Mouse (Mus musculus) stomach, postnatal 0 days (tissue): ENCODE measurements at regions not wholly inside any gene's neighbourhood (a gene's known extent, or its start where the extent isn't known, plus 50 kb on each side); places are given as distances from the start of the nearest gene placed in this dataset.

Source experiments
- ATAC-seq: fragments of 200-750 bp; cut with Nextera tagmentation; 2 replicates; pipeline ENCODE4 v1.8.0; 2017; ENCODE audit not compliant: low FRiP score, low TSS enrichment
- DNase-seq: peaks from one replicate; pipeline ENCODE4 v3.0.0-alpha.2; 2016; ENCODE audit warnings: low spot score
- H3K27ac ChIP-seq: fragments of 300-500 bp; sonication (generic); replicated peaks from 2 replicates; pipeline ENCODE4 v1.5.1; 2014; ENCODE audit warnings: mild to moderate bottlenecking, control low read depth
- H3K27me3 ChIP-seq: fragments of 300-500 bp; sonication (generic); 2 replicates; pipeline ENCODE4 v1.6.1; 2014; ENCODE audit warnings: low read length; ENCODE audit not compliant: control insufficient read depth, insufficient read depth
- H3K36me3 ChIP-seq: fragments of 300-500 bp; sonication (generic); 2 replicates; pipeline ENCODE4 v1.6.1; 2014; ENCODE audit warnings: low read length, mixed read lengths; ENCODE audit not compliant: control insufficient read depth, insufficient read depth
- H3K4me1 ChIP-seq: fragments of 300-500 bp; sonication (generic); replicated peaks from 2 replicates; pipeline ENCODE4 v1.6.1; 2014; ENCODE audit warnings: antibody characterized with exemption; ENCODE audit not compliant: control insufficient read depth, insufficient read depth
- H3K4me2 ChIP-seq: fragments of 300-500 bp; sonication (generic); replicated peaks from 2 replicates; pipeline ENCODE4 v1.6.1; 2014; ENCODE audit warnings: low read depth, mild to moderate bottlenecking, control low read depth, moderate library complexity
- H3K4me3 ChIP-seq: fragments of 300-500 bp; sonication (generic); 2 replicates; pipeline ENCODE4 v1.5.1; 2014; ENCODE audit warnings: low read depth, low read length, control low read depth
- H3K9ac ChIP-seq: fragments of 300-500 bp; sonication (generic); 2 replicates; pipeline ENCODE4 v1.6.1; 2014; ENCODE audit warnings: mild to moderate bottlenecking, low read length, control low read depth, mixed read lengths
- H3K9me3 ChIP-seq: fragments of 300-500 bp; sonication (generic); 2 replicates; pipeline ENCODE4 v1.6.1; 2016; ENCODE audit warnings: low read length; ENCODE audit not compliant: control insufficient read depth
- CTCF ChIP-seq: IDR thresholded peaks from 2 replicates; pipeline ENCODE4 v1.5.1; 2016; ENCODE audit warnings: antibody characterized with exemption, low read depth, mild to moderate bottlenecking, moderate library complexity
- EP300 ChIP-seq: optimal IDR thresholded peaks from 2 replicates; pipeline ENCODE3; 2016; ENCODE audit warnings: antibody characterized with exemption
- WGBS: fragments of 180-500 bp; shearing (Covaris S2); extraction: QIAGEN DNeasy Blood & Tissue Kit; methylation state at CpG from one replicate; pipeline ENCODE4 v1.1.7; 2014; 5-methylcytosine and 5-hydroxymethylcytosine counted together

DNA sequence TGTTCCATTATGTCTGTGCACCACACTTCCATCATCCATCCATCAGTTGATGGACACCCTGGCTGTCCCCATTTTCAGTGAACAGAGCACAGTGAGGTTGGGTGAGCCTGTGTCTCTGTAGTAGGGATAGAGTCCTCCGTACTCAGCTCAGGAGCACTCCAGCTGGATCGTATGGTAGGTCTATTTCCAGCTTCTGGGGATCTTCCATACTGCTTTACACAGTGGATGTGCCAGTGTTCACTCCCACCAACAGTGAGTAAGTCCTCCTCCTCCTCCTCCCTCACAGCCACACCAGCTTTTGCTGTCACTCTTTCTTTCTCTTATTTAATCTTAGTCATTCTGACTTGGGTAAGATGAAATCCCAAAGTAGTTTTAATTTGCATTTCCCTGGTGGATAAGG is 310.4 kb downstream of the Etnk1 start:
- 90% methylated on average over 2 of the region's 2 CpGs for WGBS
- DNase-seq (no peak), ATAC-seq (no peak)
- no peaks in the 10 kb centered on the region for H3K4me1 ChIP-seq
- no peaks in the 10 kb centered on the region for H3K36me3 ChIP-seq
- no peaks in the 10 kb centered on the region for H3K27me3 ChIP-seq
- no peak overlapping the region for H3K4me3 ChIP-seq
- no peaks in the 10 kb centered on the region for H3K9me3 ChIP-seq
- TF ChIP-seq CTCF, result no peak
- no peak for TF ChIP-seq EP300
- H3K9ac ChIP-seq, result no peak overlapping the region
- H3K27ac ChIP-seq, result no peak overlapping the region
- H3K4me2 ChIP-seq, result no peak overlapping the region

DNA sequence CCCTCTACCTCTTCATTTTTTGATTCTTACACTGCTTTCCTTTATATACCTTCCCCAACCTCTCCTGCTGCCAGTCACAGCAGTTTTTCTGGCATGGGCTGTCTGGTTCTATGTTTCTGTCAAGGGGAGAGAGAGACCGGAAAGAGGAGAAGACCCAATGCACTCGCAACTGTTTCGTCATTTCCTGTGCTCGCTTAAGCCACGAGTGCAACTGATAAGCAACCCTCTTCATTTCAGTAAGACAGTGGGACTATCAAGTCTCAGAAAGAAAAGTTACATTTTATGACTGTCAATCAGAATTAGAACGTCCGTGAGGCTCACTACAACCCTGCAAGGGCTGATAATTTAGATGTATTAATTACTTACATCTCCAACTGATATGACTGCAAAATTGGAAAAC is 312.2 kb downstream of the Etnk1 start:
- DNase-seq (no peak), ATAC-seq (no peak)
- Histone ChIP-seq H3K36me3 (no peaks in the 10 kb centered on the region), H3K4me2 (no peak overlapping the region), H3K4me1 (no peaks in the 10 kb centered on the region), H3K9me3 (no peaks in the 10 kb centered on the region), H3K27me3 (no peaks in the 10 kb centered on the region), H3K27ac (no peak overlapping the region), H3K4me3 (no peak overlapping the region), H3K9ac (no peak overlapping the region)
- WGBS, result 45% methylated on average over 7 of the region's 7 CpGs
- TF ChIP-seq EP300 (no peak), CTCF (no peak)

- Histone ChIP-seq H3K9ac (no peak overlapping the region), H3K4me3 (no peak overlapping the region), H3K9me3 (no peaks in the 10 kb centered on the region), H3K27me3 (no peaks in the 10 kb centered on the region), H3K4me2 (no peak overlapping the region), H3K36me3 (no peaks in the 10 kb centered on the region), H3K27ac (no peak overlapping the region), H3K4me1 (no peaks in the 10 kb centered on the region)
- no peak for TF ChIP-seq EP300
- no peak for TF ChIP-seq CTCF
- 42% methylated on average over 6 of the region's 6 CpGs for WGBS
- ATAC-seq, result peak; percentile 93
- peak; percentile 59 for DNase-seq
These were observed 312.8 kb downstream of the Etnk1 start for GRCm38 (mm10) chr6:143479701-143480388.

DNA sequence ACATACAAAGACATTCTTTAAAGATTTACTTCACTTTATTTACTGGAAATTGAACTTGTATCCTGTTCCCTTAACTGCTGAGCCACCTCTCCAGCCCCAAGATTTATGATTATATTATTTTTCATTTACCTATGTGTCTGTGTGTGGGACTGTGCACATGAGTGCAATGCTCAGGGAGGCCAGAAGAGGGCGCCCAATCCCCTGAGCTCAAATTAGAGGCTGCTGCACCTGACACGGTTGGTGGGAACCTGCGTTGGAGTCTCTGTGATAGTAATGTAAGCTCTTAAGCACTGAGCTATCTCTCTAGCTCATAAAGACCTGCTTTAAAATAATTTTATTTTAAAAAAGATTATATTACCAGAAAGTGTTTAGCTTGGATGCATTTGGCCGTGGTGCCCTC is 315.3 kb downstream of the Etnk1 start:
- H3K36me3 ChIP-seq, result no peaks in the 10 kb centered on the region
- no peak overlapping the region for H3K4me3 ChIP-seq
- ATAC-seq (no peak), DNase-seq (no peak)
- H3K4me2 ChIP-seq, result no peak overlapping the region
- no peak overlapping the region for H3K9ac ChIP-seq
- TF ChIP-seq CTCF (peak; percentile 48), EP300 (no peak)
- no peak overlapping the region for H3K27ac ChIP-seq
- 85% methylated on average over 4 of the region's 4 CpGs for WGBS
- H3K4me1 ChIP-seq, result no peaks in the 10 kb centered on the region
- H3K27me3 ChIP-seq, result no peaks in the 10 kb centered on the region
- no peaks in the 10 kb centered on the region for H3K9me3 ChIP-seq

DNA sequence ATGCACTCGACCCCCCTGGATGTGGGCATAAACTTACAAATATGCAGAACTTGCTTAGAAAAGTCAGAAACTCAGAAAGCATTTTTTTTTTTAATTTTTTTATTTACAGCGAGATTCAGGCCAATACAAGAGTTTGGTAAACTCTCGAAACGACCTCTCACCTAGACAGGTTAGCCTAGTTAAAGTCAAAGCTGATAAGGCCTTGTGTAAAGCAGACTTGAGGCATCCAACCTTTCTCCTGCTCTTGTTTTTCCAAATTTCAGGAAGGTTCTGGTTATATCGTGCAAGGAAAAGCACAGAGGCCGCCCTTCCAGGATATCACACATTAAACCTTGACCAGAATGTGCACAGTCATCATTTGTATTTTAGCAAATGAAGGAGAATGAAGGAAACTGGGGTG is 315.8 kb downstream of the Etnk1 start:
- 91% methylated on average over 6 of the region's 6 CpGs for WGBS
- TF ChIP-seq EP300 (no peak), CTCF (no peak)
- no peak overlapping the region for H3K4me2 ChIP-seq
- no peaks in the 10 kb centered on the region for H3K36me3 ChIP-seq
- no peaks in the 10 kb centered on the region for H3K4me1 ChIP-seq
- no peak for ATAC-seq
- DNase-seq, result no peak
- no peak overlapping the region for H3K9ac ChIP-seq
- H3K9me3 ChIP-seq, result no peaks in the 10 kb centered on the region
- no peak overlapping the region for H3K27ac ChIP-seq
- H3K4me3 ChIP-seq, result no peak overlapping the region
- H3K27me3 ChIP-seq, result no peaks in the 10 kb centered on the region

DNA sequence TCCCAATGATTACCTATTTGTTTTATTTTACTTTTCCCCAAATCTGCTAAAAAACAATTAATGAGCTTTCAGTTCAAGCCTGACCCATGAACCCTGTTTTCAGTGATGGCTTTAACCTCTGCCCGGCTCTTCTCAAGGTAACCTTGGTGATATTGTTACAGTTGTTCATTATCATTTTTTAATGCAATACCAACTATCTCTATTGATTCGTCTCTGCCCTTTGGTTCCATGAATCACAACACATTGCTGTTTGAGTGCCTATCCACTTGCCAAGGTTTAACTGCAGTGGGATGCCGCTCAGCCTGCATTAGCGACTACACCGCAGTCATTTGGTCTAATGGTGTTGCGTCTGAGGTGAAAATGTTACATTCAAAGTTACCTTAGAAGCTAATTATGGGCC is 317.9 kb downstream of the Etnk1 start:
- TF ChIP-seq CTCF (no peak), EP300 (no peak)
- no peak overlapping the region for H3K4me2 ChIP-seq
- H3K27ac ChIP-seq, result no peak overlapping the region
- H3K4me3 ChIP-seq, result no peak overlapping the region
- 92% methylated on average over 6 of the region's 6 CpGs for WGBS
- H3K9me3 ChIP-seq, result no peaks in the 10 kb centered on the region
- H3K36me3 ChIP-seq, result no peaks in the 10 kb centered on the region
- ATAC-seq (no peak), DNase-seq (no peak)
- no peaks in the 10 kb centered on the region for H3K27me3 ChIP-seq
- H3K4me1 ChIP-seq, result no peaks in the 10 kb centered on the region
- H3K9ac ChIP-seq, result no peak overlapping the region
